Mouse (Mus musculus) regulatory T cell (primary cell): ENCODE results near the gene Tmem53.

Experiments
- in situ Hi-C: fragments of 300-600 bp; cut with MboI, MseI; formaldehyde crosslinking; loops from one replicate; pipeline ENCODE4 v1.15.1; 2025; ENCODE audit warnings: high pct_unique_total_duplicates

Tmem53 gene

DNA sequence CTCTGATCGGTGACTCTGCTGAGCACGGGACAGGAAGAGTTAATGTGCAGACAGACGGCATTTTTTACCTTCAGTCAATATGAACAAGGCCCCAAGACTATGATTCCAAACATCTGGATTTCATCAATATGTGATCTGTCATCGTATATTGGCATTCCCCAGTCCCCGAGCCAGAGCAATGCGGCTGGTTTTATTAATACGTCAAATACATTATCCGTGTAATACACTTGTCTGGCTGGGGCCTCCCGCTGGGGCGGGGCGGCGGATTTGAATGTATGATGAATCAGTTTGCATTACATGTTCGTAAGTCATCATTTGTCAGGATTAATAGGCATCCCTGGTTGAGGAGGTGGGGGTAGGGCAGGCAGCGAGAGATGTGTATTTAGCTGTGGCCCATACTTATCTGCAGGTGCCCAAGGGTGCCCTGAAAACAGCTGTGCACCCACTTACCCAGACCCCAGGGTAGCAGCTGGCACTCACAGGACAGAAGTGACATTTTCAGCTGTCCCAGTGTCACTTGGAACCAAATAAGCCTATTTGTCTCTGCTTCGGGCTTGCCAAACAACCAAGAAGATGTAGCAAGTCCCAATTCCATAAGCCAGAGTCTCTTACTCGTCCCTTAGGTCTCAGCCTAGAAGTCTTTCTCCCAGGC lies 63.2 kb downstream of the Tmem53 start:
- in situ Hi-C loops: no loop called here

DNA sequence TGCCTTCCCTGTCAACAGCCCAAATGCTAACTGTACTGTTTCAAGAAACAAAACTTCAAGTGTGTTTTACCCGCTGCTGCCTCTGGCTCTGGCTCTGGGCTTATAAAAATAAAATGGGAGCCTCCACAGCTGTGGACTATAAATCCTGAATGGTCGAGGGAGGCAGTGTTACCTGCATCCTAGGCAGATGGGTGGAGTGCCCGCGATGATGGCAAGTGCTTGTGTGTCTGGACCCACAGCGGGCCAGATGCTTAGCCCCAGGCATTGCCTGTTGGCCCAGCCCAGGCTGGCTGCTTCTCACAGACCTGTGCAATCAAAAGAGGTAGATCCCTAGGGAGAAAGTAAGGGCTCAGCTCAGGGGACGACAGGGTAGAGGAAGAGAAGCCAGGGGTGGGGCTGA lies 65.0 kb downstream of the Tmem53 start:
- in situ Hi-C loops: no loop called here

DNA sequence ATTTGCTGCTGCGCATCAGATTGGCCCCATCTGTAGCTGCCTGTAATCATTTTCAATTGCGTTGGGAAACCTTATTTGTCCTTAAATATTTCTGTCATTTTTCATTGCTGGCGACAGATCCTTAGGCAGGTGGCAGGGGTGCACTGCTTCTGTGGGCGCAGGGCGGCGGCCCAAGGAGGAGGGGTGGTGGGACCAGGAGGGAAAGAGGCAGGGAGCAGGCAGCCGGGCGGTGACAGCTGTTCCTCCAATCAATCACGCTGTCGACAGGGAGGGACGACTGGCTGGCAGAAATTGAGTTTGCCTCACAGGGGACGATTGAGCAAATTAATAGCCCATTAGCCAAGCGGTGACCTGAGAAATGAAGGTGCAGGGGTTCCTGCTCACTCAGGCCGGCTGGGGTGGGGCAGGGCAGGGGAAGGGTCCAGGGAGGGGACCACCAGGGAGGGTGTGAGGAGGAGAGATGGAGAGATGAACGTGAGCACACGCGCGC lies 66.0 kb downstream of the Tmem53 start:
- in situ Hi-C loops: no loop called here
